Mouse (Mus musculus) spleen, adult 2 months (tissue): ENCODE measurements around the gene Opn5.

ENCODE experiments used
- CTCF ChIP-seq: fragments of 200-500 bp; IDR thresholded peaks from 2 replicates; pipeline ENCODE4 v1.5.1; 2011; ENCODE audit warnings: mild to moderate bottlenecking, inconsistent platforms; ENCODE audit not compliant: insufficient read depth, insufficient read length, insufficient replicate concordance; ENCODE audit errors: extremely low read depth
- POLR2A ChIP-seq: fragments of 200-500 bp; IDR thresholded peaks from 2 replicates; pipeline ENCODE4 v1.6.1; 2011; ENCODE audit warnings: low read depth, low read length, inconsistent platforms

DNA sequence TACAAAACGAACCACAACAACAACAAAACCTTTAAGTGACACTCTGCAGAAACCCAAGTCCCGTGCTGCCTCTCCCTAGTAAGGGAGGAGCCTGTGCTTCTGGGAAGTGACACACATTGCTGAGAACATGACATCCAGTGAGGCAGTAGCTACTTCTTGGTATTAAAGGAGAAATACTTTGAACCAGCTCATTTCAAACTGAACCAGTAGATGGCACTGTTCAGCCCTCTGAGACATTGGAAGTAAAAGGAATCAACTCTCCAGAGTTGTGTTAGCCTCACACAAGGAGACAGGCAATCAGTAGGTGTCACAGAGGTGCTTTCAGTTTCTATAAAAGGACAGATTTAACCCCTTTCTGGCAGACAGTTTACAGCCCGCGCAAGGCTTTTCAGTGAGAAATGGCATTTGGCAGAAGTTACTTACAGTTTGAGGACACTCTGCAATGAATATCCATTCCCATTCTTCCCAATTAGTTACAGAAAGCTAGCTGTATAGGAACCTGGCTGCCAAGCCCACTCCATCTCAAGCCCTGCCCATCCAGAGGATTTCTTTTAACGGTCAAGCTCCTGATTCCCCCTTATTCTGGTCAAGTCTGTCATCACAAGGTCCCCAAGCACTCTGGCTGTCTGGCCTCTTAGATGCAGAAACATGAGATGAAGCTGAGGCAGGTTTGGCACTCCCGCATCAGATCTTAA is 2.0 kb upstream of the Opn5 start:
- TF ChIP-seq CTCF (no peak), POLR2A (no peak)
